Mouse (Mus musculus): ENCODE measurements around the gene Enox1.

Enox1 gene

GRCm38 (mm10) chr14:77376731-77377130 is 220.2 kb downstream of the Enox1 start:
- no peak for DNase-seq

GRCm38 (mm10) chr14:77377439-77377838 is 220.9 kb downstream of the Enox1 start:
- no peak for DNase-seq

- no peak for DNase-seq
Measured at GRCm38 (mm10) chr14:77377873-77378272, 221.3 kb downstream of the Enox1 start.

- no peak for DNase-seq
Measured at GRCm38 (mm10) chr14:77381532-77381931, 225.0 kb downstream of the Enox1 start.

DNA sequence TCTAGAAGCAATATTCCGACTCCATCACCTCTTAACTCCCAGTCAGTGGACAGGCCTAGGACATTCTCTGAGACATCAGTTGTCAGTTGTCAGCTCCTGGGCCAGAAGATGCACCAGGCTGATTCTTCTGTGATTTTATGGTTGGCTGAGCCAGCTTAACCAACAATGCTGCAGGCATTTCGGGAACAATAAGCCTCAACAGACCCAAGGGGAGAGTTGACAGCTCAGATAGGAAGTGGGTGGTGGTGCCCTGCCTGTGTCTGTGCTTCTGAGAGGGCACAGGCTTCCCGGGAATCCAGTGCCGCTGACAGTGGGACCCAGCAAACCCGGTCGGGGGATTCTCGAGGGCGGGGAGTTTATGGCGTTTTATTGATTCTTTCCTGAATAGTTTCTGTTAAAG is 229.1 kb downstream of the Enox1 start:
- no peak for DNase-seq

- no peak for DNase-seq
Measured at GRCm38 (mm10) chr14:77387877-77388276, 231.3 kb downstream of the Enox1 start.

DNA sequence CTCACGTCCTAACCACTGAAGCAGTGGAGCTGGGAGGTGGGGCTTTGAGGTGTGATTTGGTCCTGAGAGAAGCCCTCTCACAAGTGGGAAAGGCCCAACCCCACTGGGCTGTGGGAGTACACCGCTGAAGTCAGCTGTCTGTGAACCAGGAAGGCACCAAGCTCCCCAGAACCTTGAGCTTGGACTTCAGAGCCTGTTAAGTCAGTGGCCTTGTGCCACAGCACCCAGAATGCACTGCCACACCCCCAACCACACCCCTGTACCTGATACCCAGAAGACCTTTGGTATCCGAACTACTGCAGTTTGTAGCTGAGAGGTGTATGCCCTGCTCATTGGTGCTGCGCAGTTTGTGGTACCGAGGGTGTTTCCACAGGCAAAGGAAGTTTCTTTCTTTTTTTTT is 232.7 kb downstream of the Enox1 start:
- no peak for DNase-seq

DNA sequence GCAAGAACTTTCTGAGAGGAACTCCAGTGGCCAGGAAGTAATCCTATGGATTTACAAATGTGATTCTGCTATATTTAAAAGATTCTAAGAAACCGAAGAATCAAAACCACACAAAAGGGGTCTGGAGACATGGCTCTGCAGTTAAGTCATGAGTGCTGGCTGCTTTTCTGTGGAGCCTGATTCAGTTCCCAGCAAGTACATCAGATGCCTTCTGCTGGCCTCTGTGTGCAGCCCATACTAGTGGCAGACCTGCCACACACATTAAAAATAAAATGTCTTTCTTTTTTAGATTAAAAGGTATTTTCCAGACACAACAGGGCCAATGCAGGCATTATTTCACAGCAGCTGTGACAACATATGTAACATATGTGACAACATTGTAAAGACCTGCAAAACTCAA is 235.9 kb downstream of the Enox1 start:
- no peak for DNase-seq

DNA sequence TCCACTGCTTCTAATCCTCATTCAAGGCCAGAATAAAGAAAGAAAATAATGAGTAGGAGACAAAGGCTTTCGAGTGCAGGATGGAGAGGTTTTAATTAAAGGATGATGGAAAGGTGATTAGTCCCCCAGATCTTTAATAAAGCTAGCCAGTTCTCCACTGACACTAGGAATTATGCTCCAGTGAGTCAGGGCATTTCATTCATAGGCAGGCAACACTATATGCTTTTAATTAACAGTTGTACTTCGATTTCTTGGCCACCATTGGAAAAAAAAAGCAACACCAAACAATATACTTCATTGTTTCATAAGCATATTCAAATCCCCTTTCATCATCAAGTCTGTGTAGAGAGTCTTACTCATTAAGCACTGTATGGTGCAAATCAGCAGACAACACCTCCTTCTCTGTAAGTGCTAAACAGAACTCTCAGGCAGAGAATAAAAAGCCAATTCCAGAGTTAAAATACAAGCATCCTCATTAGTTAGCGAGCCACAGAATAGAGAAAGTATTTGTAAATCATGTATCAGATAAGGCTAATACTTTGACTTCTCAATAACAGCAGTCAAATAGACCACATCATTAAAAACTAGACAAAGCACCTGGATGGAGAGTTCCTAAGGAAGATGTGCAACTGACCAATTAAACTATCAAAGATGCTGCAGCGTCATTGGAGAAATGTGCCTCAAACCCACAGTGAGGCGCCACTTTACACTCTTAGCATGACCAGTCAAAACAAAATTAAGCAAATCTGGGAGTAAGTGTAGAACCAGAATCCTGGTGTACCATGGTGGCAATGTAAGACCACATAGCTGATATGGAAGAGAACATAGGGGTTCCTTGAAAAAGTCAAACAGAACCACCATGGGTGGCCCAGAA is 249.9 kb downstream of the Enox1 start:
- no peak for DNase-seq

- DNase-seq = peak; percentile 21
Measured at GRCm38 (mm10) chr14:77409271-77409940, 252.8 kb downstream of the Enox1 start.

- DNase-seq = no peak
Measured at GRCm38 (mm10) chr14:77410354-77410753, 253.8 kb downstream of the Enox1 start.

GRCm38 (mm10) chr14:77413106-77413505 is 256.5 kb downstream of the Enox1 start:
- peak; percentile 62 for DNase-seq

DNA sequence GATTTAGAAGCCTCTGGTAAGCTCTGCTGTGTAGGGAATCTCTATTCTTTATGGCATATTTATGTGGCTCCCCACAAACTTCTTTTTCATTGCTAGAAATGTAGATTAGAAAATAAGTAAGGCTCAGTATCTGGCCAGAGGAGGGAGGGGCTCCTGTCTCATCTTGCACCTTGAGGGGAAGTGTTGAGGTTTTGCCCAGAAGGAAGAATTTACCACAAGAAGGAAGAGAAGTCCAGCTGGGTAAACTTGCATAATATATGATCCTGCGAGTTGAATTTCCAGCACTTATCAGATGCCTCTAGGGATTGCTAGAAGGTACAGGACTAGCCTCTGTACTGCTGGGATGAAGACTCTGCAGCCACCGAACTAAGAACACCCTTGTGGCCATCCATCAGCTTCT is 259.8 kb downstream of the Enox1 start:
- no peak for DNase-seq

DNA sequence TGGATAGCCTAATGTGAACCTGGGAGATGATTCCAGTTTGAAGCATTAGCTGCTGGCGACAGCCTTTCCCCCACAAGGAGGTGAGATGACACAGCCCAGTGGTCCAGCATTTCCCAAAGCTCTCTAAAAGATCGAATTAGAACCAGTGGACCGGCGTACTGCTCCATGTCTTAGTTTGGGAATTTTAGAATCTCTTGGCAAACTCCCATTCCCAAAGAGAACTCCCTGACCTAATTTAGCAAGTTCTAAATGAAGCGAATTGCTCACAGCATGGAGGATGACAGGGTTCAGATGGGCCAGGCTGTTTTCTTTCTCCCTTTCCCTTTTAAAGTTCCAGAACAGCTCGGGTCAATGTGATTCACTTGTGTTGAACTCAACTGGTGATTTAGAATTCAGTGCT is 264.5 kb downstream of the Enox1 start:
- DNase-seq = no peak

GRCm38 (mm10) chr14:77423194-77423593 is 266.6 kb downstream of the Enox1 start:
- DNase-seq = no peak

DNA sequence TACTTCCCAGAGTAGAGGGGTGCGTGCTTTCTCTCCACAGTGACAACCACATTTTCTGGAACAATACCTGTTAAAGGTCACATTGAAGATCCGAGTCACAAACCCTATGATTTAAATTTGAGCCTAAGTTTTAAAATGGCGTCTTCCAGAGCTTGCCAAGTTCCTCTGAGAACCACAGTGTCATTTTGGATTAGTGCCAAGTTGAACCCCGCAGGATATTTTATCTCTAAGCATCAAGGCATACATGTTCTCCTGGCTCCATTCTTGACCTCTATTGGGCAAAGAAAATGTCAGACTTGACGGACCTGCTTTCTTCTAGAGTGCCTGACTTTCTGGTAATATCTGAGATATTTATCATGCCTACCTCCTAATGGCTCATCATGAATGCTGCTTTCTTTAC is 282.9 kb downstream of the Enox1 start:
- no peak for DNase-seq

DNA sequence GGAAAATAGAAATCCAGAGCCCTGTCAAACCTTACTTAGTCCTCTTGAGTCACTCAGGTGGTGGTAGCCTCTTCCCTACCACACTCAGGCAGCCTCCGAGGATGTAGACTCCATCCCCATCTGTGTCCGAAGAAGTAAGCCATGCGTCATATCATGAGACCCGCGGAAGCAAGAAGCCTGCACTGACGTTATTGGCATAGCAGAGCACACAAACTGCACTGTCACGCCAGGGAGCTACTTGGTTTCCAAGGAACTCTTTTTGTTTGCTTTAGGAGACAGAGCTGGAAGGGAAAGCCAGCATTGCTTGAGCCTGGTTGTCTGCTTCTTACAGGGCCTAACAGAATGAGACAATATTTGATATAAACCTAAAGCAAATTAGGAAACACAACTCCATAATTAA is 284.2 kb downstream of the Enox1 start:
- no peak for DNase-seq

GRCm38 (mm10) chr14:77441541-77441940 is 285.0 kb downstream of the Enox1 start:
- no peak for DNase-seq

DNA sequence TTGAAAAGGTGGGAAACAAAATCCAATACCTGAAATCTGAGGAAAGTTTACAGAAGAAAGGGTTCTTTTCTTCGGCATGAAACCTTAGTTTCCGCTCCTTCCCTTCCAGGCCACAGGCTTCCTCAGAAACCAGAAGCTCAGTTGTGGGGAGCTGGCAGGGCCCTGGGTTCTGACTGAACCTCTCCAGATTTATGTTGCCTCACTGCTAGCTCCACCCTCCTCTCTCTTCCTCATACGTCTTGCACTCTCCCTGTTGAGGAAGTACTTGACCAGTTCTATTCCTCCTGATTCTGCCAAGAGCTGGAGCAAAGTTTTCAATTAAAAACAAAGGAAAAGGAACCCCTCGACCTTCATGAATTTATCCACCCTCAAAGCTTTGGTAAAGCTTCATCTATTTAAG is 291.4 kb downstream of the Enox1 start:
- no peak for DNase-seq

DNA sequence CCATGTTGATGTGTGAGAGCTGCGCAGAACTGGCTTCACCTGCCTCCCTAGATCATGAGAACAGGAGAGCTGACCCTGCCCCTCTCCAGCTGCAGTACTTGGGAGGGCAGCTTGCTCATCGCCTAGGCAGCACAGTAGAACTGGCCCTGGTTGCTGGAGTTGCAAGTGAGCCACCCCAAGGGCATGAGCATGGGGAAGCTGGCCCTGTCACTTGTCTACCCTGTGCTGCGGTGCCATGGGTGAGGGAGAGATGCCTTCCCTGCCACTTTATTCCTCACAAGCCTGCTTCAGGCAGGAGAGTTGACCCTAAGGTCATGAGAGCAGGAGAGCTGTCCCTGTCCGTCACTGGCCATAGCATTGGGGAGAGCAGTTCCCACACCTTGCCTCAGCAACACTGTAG is 295.4 kb downstream of the Enox1 start:
- no peak for DNase-seq

DNA sequence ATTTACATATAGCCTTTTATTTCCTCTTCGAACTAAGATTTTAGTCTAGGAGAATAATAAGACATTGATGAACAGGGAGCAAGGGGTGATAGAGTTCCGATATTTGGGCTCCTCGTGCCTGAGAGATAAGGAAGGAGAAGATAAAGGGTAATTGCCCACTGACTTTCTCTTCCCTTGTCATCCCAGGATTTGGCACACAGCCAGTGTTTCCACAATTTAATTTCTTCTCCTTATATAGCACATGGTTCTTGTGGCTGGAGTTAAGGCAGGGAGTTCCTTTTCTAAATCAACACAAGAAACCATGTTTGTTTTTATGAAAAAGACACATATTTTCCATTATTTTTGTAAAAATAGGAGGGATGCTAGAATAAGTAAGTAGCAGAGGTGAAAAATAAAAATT is 299.5 kb downstream of the Enox1 start:
- DNase-seq = no peak

DNA sequence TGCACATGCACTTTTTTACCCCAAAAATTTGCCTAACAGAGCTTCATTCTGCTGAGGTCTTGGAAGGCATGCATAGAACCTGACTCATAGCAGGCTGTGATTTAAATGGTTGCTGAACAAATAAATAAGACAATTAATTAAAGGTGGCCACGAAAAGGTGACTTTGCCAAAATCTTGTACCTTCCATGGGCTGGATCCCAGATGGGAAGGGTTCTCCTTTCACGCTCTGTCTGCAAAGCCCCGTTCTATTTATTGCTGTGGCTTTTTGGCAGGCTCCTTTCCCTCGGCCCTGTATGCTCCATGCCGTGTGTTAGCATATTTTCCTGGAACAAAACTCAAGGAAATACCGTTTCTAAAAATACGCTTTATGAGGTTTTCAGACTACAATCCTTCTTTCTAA is 300.3 kb downstream of the Enox1 start:
- no peak for DNase-seq

- peak; percentile 37 for DNase-seq
Measured at GRCm38 (mm10) chr14:77458217-77458616, 301.7 kb downstream of the Enox1 start.

DNA sequence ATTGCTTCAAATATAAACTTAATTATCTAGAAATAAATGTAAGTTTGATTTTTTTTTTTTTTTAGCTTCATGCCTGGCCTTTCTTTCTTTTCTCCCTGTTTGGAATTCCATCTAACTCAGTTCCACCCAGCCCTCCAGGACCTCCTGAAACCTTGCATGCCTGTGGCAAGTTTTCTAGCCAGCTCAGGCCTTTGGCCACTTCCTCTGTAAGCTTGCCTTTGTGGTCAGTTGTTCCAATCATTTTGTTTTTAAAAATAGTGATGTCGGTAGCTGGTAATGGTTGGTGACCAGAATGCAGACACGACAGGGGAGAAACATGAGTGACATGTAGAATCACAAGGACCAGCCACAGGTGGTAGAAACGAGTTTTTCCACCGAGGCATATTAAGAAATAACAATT is 307.4 kb downstream of the Enox1 start:
- no peak for DNase-seq

DNA sequence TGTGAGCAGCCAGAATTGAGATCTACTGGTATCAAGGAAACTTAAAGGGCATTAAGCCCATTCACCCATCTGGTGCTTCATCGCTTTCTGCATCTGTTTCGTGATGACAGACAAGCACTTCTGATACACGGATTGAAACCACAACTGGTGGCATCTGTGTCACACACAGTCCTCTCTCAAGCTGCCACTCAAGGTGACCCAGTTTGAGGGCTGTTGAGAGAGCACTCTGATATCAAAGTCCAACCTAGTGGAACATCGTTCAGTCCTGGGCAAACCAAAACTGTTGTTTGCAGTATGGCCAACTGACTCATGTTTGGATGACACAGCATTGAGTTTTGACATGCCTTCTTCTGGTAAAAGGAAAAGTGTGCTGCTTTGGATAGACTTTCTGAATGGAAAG is 308.2 kb downstream of the Enox1 start:
- peak; percentile 17 for DNase-seq
